Mouse (Mus musculus) thymus, adult 2 months (tissue): Measurements from ENCODE around the gene Bhlhe23.

Experiments
- CTCF ChIP-seq: fragments of 200-500 bp; IDR thresholded peaks from 2 replicates; pipeline ENCODE4 v1.5.1; 2012; ENCODE audit warnings: mild to moderate bottlenecking, control low read depth, low read length, moderate library complexity, borderline replicate concordance; ENCODE audit not compliant: control insufficient read depth, poor library complexity, insufficient read depth; ENCODE audit errors: extremely low read depth
- POLR2A ChIP-seq: fragments of 200-500 bp; IDR thresholded peaks from 2 replicates; pipeline ENCODE4 v1.6.1; 2012; ENCODE audit warnings: mild to moderate bottlenecking, low read length, control low read depth, moderate library complexity; ENCODE audit not compliant: control insufficient read depth, poor library complexity, insufficient read depth; ENCODE audit errors: extremely low read depth

DNA sequence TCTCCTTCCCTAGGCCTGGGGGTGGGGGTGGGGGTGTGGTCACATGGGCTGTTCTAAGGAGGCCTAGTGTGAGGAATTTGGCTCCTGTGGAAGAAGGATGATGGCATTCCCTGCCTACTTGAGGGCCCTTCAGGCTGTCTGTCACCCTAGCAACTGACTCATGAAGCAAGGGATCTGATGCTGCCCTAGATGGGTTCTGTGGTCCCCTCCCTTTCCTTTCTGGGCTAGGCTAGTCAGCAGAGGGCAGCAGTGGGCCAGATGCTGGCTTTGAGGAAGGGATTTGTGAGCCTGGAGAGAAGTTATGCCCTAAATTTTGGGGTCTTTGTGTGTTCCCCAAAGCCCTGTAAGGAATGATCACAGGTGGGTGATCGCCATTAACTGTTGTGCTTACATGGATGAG lies 29.3 kb upstream of the Bhlhe23 start:
- TF ChIP-seq CTCF (no peak), POLR2A (no peak)
